Mouse (Mus musculus) spleen, adult 2 months (tissue): ENCODE results near the gene Itpkb.

Experiments
- CTCF ChIP-seq: fragments of 200-500 bp; IDR thresholded peaks from 2 replicates; pipeline ENCODE4 v1.5.1; 2011; ENCODE audit warnings: mild to moderate bottlenecking, inconsistent platforms; ENCODE audit not compliant: insufficient read depth, insufficient read length, insufficient replicate concordance; ENCODE audit errors: extremely low read depth
- POLR2A ChIP-seq: fragments of 200-500 bp; IDR thresholded peaks from 2 replicates; pipeline ENCODE4 v1.6.1; 2011; ENCODE audit warnings: low read depth, low read length, inconsistent platforms

DNA sequence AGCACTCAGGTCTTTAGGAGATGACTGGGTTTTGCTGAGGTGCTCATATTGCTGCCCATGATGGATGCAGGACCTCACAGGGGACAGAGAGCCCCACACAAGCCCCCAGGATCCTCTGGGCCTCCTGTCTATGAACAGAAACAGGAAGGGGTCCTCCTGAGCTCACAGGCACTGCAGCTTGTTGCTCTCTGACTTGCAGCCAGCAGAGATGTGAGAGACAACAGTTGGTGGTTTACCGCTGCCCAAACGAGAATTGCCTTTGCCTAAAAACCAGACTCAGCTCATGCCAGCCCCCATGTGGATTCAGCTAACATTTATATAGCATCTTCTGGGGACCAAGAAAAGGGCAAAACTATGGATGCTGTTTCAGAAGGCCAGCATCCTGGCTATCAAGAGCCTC, 119.4 kb downstream of the Itpkb start:
- TF ChIP-seq POLR2A (no peak), CTCF (no peak)
